ENCODE assay signal across 8 mouse cellular contexts in the genomic region with DNA sequence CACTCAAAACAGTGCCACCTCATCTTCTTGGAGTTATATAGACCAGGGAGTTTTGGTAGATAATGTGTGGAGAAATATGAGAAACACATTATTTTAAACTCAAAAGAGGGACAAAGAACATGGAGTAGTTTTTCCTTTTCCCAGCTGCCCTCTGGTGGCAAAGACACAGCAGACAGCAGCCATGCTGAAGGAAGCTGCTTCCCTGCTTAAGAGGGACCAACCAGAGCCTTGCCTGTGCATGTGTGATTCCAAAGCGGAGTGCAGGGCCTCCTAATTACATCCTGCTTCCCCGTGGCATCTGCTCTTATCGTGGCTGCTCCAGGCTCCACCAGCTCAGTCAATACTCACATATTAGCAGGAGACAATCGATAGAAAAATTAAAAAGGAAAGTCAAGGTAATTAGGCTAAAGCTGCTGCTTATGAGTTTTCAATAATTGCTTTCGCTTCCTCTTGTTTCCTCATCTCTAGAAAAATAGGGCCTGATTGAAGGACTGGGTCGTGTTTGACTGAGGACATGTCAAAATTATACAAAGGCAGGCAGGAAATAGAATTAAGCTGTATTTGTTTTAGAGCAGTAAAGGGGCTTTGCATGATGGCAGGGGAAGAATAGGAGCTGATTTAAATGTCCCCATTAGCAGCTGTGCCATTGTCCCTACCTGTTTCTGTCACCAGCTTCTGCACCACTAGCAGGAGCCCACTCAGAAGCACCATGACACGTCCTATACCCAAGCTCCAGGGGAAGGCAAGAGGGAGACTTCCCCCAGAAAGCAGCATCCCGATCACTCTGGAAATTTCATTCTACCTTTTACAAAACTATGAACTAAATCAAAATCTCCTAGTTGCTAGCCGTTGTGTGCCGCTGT.
DNase-seq lines count a peak whose midpoint lies in the region; ATAC-seq and TF ChIP-seq lines count a peak whose summit lies in the region.

No protein-coding gene starts in this region.

- intact Hi-C loops in left cerebral cortex, postnatal 10 days (cut with DNase I): loop anchor here (10.0 kb wide), 1 partner anchor 243 kb away; no protein-coding TSS in a partner anchor

- no peaks in the 10 kb centered on the region for H3K9me3 ChIP-seq in ES-E14 (ENCODE audit: control insufficient read depth, insufficient read depth, low read depth, low read length)
- H3K9me3 ChIP-seq in midbrain, postnatal 0 days (ENCODE audit: low read length): no peaks in the 10 kb centered on the region

- H3K27me3 ChIP-seq in midbrain, postnatal 0 days (ENCODE audit: insufficient read depth, low read length): no peaks in the 10 kb centered on the region

- 40% methylated on average over 10 of the region's 10 CpGs for WGBS in midbrain, postnatal 0 days

- no peak overlapping the region for H3K27ac ChIP-seq in ES-E14 (ENCODE audit: insufficient read depth, low read depth, low read length, poor library complexity, severe bottlenecking)
- no peak overlapping the region for H3K27ac ChIP-seq in midbrain, postnatal 0 days (ENCODE audit: low read depth, low read length)

- 0 out of 4 replicates have a peak, but pooled peaks cover 0 to 2% of the 10 kb centered on the region in 2 experiments for H3K4me1 ChIP-seq in ES-E14 (ENCODE audit: control insufficient read depth in 2 of 2, insufficient read depth in 2 of 2, low read length in 2 of 2, poor library complexity in 1 of 2)
- no peaks in the 10 kb centered on the region for H3K4me1 ChIP-seq in midbrain, postnatal 0 days (ENCODE audit: insufficient read depth, low read length)

- TF ChIP-seq CTCF in midbrain, postnatal 0 days (IDR thresholded peaks at IDR 0.05): peak; percentile 85

- 0 out of 2 replicates have a peak overlapping the region, but pooled peaks have one; percentile 11 for H3K9ac ChIP-seq in ES-E14 (ENCODE audit: insufficient read depth, low read depth, low read length, poor library complexity, severe bottlenecking)
- H3K9ac ChIP-seq in midbrain, postnatal 0 days (replicated peaks; ENCODE audit: low read length, poor library complexity, severe bottlenecking): no peak overlapping the region

- ATAC-seq in frontal cortex, adult (ENCODE audit: low TSS enrichment): peak; percentile 93
- 0 out of 2 replicates have a peak, but pooled peaks have one; percentile 41 for ATAC-seq in midbrain, postnatal 0 days (ENCODE audit: low FRiP score)
- no peak for ATAC-seq in monocyte, adult 5-6 weeks (replicated peaks; ENCODE audit: insufficient number of reproducible peaks, low FRiP score, low TSS enrichment, poor library complexity, severe bottlenecking)

- no peak overlapping the region for H3K4me2 ChIP-seq in midbrain, postnatal 0 days (ENCODE audit: low read depth, low read length, poor library complexity, severe bottlenecking)

- H3K4me3 ChIP-seq in ES-E14 (ENCODE audit: insufficient read depth in 1 of 2, low read depth in 1 of 2, low read length in 2 of 2, poor library complexity in 1 of 2, severe bottlenecking in 1 of 2): no peak overlapping the region
- no peak overlapping the region for H3K4me3 ChIP-seq in midbrain, postnatal 0 days (ENCODE audit: low read depth, low read length)

- no peaks in the 10 kb centered on the region for H3K36me3 ChIP-seq in ES-E14 (ENCODE audit: control insufficient read depth, insufficient read depth, low read length, poor library complexity, severe bottlenecking)
- H3K36me3 ChIP-seq in midbrain, postnatal 0 days (ENCODE audit: insufficient read depth, low read length): no peaks in the 10 kb centered on the region

- DNase-seq in frontal cortex, postnatal 25 days (ENCODE audit: low spot score in 2 of 2): no peak
- no peak for DNase-seq in ES-E14 (ENCODE audit: low read depth, low spot score)
- DNase-seq in cerebellum, postnatal 10 days: peak; percentile 75 to 77
- peak; percentile 24 to 60 for DNase-seq in frontal cortex, postnatal 36 days (ENCODE audit: low spot score in 2 of 2)
- peak; percentile 31 to 49 for DNase-seq in left cerebral cortex, postnatal 10 days (ENCODE audit: extremely low spot score in 1 of 2, low spot score in 2 of 2)
- peak; percentile 78 for DNase-seq in midbrain, postnatal 0 days (ENCODE audit: low spot score)

- in situ Hi-C loops in ES-E14 (cut with MboI; ENCODE audit: low sequenced_read_pairs in 2 of 2, unreplicated experiment in 2 of 2): no loop called here

TF ChIP-seq in ES-E14, 5 proteins besides CTCF, POLR2A, EP300 and RAD21:
- TF ChIP-seq HCFC1 (IDR thresholded peaks at IDR 0.05; ENCODE audit: borderline replicate concordance, insufficient read depth, low read length) (no peak), CHD2 (IDR thresholded peaks at IDR 0.05; ENCODE audit: low read depth, low read length) (no peak), MAFK (IDR thresholded peaks at IDR 0.05; ENCODE audit: insufficient read depth, low read depth, low read length) (no peak), ZC3H11A (IDR thresholded peaks at IDR 0.05; ENCODE audit: borderline replicate concordance, low read depth, low read length) (no peak)

Comparison
In these comparisons a context has a peak if more than half of its experiments do, and no peak if none do; other contexts are left out.
1. DNase-seq: peak in cerebellum, postnatal 10 days (2 of 2), frontal cortex, postnatal 36 days (2 of 2), left cerebral cortex, postnatal 10 days (2 of 2) and midbrain, postnatal 0 days (single experiment); none in frontal cortex, postnatal 25 days (0 of 2) and ES-E14 (single experiment).